Mouse (Mus musculus) naive thymus-derived CD4-positive, alpha-beta T cell, adult 2 months (primary cell): ENCODE data around the gene Arhgap29.

Source experiments
- DNase-seq: peaks from one replicate; pipeline ENCODE4 v3.0.0-alpha.2; 2011; ENCODE audit warnings: low read depth

Gene Arhgap29

DNA sequence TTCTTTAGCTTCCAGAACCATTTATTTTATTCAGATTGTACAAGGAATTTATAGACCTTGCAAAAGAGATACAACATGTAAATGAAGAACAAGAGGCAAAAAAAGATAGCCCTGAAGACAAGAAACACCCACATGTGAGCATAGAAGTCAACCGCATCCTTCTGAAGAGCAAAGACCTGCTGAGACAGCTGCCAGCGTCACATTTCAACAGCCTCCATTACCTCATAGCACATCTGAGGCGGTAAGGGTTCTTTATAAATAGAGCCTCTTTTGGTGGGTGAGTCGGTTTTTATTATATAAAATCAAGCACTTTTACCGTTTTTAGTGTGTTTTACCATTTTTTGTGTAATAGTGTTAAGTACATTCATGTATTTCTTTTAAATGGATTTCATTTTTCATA lies 57.5 kb downstream of the Arhgap29 start:
- peak; percentile 9 for DNase-seq

- no peak for DNase-seq
Measured at GRCm38 (mm10) chr3:122010292-122010691, 58.0 kb downstream of the Arhgap29 start.

- no peak for DNase-seq
Measured at GRCm38 (mm10) chr3:122012464-122012863, 60.1 kb downstream of the Arhgap29 start.

DNA sequence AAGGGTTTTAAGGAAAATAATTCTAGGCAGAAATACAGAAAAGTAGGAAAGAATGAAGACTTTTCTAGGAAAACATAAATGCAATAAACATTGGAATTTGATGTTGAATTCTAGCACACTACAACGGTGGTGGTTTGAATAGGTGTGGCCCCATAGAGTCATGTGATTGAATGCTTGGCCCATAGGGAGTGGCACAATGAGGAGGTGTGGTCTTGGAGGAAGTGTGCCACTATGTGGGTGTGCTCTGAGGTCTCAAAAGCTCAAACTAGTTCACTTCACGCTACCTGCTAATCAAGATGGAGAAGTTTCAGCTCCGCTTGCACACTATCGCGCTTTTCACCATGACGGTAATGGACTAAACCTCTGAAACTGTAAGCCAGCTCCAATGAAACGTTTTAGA lies 66.1 kb downstream of the Arhgap29 start:
- no peak for DNase-seq

DNA sequence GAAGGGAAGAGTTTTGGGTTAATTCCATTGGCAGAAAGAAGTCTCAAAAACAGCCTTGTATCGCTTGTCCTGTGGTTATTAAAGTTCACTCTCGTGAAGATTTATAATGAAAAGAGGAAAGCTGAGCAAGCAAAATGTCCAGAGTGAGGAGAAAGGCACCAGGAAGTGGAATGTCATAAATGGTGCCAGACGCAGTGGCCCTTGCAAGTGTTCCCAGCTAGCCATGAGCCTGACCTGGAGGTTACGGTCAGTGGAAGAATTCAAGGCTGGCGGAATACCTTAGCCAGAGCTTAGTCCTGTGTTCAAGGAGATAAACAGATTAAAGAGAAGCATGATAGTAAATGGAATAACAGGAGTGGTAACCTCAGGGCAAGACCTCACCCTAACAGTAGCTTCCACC lies 66.8 kb downstream of the Arhgap29 start:
- no peak for DNase-seq

GRCm38 (mm10) chr3:122021029-122021652 lies 68.8 kb downstream of the Arhgap29 start:
- no peak for DNase-seq

GRCm38 (mm10) chr3:122022355-122022754 lies 70.0 kb downstream of the Arhgap29 start:
- DNase-seq, result no peak

DNA sequence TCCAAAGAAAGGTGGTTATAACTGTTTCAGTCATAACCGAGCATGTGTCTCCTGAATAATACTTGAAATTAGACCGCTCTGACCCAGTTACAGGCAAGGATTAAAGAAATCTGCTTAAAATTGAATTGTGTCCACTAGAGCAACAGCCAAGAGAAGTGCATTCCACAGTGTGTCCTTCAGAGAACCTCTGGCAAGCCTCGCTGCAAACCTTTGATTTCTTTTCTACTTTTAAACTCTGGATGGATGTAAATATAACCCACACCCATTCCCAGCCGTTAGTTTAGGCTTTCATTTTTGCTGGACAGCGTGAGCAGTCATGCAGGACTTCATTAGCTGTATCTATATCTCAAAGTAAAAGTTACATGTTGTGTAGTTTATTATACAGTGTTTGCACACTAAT lies 74.3 kb downstream of the Arhgap29 start:
- DNase-seq, result no peak

GRCm38 (mm10) chr3:122027776-122028175 lies 75.4 kb downstream of the Arhgap29 start:
- DNase-seq, result no peak

- DNase-seq, result no peak
Measured at GRCm38 (mm10) chr3:122033248-122033837, 81.0 kb downstream of the Arhgap29 start.

GRCm38 (mm10) chr3:122034240-122034639 lies 81.9 kb downstream of the Arhgap29 start:
- no peak for DNase-seq

- no peak for DNase-seq
Measured at GRCm38 (mm10) chr3:122035092-122035491, 82.8 kb downstream of the Arhgap29 start.

- no peak for DNase-seq
Measured at GRCm38 (mm10) chr3:122040522-122040921, 88.2 kb downstream of the Arhgap29 start.

DNA sequence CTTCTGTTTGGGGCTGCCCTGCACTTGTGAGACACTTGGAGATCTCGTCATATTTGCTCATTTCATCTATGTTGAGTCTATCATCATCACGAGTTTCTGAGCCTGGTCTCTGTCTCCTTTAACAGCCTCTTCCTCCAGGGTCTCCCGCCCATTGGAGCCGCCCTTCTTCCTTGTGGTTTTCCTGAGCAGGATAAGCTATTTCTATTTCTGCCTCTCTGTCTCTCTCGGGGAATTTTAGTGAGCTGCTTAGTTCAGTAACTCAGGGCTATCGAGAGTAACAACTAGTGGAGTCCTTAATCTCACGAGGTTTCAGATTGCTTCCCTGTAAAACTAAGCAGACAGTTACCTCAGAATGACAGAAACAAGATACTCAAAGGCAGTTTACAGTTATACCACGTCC lies 90.8 kb downstream of the Arhgap29 start:
- no peak for DNase-seq

DNA sequence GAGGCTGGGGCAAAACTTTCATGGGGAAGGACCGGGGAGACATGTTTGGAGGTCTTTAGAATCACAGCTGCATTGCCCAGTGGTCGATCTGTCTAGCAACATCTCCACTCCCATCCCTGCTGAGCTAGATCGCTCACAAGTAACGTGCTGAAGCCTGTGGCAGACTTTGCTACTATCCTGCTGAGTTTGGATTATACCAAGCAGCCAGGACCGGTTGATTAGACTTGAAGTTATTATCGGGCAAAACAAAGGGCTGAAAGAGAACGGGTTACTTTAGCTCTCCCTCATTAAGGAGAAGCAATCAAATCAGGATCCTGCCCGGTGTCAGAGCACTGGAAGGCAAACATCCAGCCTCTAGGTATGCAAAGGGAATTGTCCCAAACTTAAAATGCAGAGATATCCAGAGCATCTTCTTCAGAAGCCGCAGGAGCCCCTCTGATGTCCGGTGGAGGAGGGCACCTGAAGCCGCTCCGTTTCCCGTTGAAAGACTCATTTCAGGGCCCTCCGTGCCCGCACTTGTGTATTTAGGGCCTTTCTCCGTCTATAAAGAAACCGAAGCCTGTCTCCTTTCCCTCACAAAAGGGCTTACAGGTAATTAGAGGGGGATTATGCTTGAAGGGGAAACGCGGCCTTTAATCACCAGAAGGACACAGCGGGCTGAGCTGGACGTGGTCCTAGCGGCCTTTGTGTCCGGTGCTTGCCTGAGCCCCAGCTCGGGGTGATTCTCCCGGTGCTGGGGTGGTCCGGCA lies 91.6 kb downstream of the Arhgap29 start, which contains the start of gene Abca4:
Gene Abca4, plus strand, starts transcription at position 645 of the 749 bp plus-strand sequence.
- DNase-seq, result no peak

DNA sequence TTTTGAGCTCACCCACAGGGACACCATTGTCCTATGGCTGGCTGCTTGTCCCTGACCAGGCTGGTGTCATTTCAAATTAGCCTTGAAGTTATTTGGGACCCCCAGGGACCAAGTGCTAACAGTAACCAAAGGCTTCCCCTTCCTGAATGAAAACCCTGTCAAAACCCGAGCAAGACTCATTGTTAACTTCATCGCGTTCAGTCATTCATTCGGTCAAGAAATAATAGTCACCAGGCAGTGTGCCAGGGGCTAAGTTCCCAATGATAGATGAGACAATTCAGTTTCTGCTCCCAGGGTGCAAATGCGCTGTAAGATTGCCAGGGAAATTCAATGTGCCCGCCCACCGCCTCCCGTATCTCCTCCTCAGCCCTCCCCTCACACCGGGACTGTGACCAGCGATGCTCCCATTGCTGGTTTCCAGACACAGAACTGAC lies 93.9 kb downstream of the Arhgap29 start:
- DNase-seq, result no peak

DNA sequence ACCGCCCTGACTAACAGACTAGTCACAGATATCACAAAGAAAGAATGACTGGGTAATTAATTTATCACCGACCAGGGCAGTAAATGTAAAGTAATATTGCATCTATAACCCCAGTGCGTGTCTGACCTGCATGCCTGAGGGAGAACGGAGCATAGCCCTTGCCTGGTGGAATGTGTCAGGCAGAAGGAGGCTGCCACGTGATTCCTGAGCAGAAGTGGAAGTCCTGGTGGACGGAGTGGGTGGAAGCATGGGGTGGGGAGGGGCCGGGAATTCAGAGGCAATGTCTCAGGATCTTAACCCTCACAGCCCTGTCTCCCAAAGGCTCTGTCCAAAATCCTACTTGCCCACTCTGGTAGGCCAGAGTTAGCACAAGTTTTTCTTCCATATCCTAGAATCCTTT lies 95.1 kb downstream of the Arhgap29 start:
- no peak for DNase-seq

DNA sequence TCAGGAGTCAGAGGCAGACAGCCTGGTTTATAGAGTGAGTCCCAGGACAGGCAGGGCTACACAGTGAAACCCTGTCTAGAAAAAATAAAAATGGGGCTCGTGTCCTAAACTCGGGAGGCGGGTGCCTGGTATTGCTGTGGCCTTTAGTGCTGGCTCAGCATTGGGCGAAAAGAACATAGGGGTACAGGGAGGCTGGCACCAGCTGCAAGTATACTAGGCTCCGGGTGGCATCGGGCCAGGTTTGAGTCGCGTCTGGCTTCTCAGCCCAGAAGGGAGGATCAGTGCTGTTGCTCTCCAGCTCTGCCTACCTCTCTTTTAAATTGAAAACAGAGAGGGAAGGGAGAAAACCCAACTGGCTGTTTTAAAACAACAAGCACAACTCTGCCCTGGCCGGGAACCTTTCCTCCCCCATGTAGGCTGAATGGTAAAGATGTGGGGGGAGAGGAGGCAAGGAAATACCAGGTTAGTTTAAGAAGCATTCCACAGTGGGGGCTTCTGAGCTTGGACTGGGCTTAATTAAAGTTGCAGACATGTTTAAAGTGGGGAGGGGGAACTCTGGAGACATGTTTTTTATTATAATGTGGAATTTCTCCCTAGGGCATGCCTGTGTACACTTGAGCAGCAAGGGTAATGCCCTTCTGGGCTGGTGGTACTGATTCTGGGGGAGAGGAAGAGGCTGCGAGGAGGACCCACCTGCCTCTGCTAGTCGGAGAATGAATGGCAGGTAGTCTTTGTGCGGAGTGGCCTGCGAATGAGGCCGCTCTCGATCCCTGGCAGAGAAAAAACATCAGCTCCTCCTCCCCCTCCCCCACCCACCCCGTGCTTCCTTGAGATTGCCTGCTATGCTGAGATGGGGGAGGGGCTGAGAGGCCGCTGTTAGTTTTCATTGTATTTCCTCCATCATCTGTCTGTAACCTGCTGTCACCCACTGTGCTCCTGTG lies 95.8 kb downstream of the Arhgap29 start:
- peak; percentile 3 for DNase-seq

DNA sequence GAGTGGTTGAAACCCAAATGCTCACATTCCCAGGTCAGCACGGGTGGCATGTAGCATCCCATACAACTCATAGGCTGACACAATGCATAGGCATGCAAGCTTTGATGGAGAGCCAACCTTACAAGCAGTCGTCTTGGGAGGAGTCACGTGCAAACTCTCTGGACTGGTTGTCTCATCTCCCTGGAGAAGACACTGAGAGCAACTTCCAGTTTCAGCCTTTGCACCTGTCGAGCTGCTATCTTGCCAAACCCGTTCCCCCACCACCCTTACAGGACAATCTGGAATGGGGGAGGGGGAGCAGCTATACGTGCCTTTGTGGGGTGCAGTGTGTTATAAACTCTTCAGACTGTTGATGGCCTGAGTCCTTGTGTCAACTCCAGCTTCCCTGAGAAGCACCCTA lies 96.8 kb downstream of the Arhgap29 start:
- no peak for DNase-seq

DNA sequence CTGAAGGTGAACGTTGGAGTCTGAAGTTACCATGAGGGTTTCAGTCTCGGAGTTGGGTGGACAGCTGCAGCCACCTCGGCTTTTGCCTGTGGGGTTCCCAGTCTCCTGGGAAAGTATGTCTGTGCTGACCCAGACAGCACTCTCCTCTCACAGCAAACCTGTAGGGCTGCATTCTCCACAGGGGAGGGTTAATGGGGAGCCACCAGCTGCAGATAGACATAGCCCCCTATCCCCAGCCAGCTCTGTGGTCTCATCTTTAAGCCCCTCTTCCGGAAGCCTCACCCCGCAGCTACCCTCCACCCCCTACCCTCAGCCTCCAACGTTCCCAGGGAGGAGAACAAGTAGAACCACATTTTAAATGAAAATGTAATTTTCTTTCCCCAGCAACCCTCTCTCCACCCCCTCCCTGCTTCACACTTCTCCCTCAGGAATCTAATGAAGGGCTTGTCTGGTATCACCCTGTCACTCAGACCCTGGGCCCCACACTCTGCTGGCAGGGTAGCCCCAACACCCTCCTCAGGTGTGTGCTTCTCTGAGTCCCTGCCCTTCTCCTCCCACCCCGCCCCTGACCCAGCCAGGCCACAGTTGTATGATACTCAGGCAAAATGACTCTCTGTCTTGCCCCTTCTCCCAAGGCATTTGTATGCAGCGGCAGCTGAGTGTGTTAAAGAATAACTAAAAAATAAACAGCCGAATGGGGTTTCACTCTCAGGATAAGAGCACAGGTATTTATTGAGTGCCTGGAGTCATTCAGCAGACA lies 106.3 kb downstream of the Arhgap29 start:
- no peak for DNase-seq

- no peak for DNase-seq
Measured at GRCm38 (mm10) chr3:122062586-122062985, 110.2 kb downstream of the Arhgap29 start.
